Mouse (Mus musculus) CD4-positive, CD25-positive, alpha-beta regulatory T cell (primary cell): ENCODE results near the gene Praf2. TPM values are rescaled to one million over a fixed set of nuclear protein-coding genes. Genes with fewer than 3 reads are reported as not detected.

Experiments
- polyA plus RNA-seq: library from polyadenylated mRNA; unstranded; fragments of 100-300 nt; shearing (Covaris generic); gene quantifications from one replicate; pipeline ENCODE4 v1.2.1, GENCODE M21; 2017

Praf2 gene
- polyA plus RNA-seq = 26.2 TPM

GRCm38 (mm10) chrX:7728215-7728921 is at the start of gene Praf2:
Gene Praf2 (plus strand): TSS chrX:7728439.

GRCm38 (mm10) chrX:7680864-7681263 is 47.4 kb upstream of the Praf2 start, which contains the start of gene Magix:
Gene Magix (minus strand): TSS chrX:7681251.

GRCm38 (mm10) chrX:7696954-7697381 is 31.3 kb upstream of the Praf2 start, which contains the start of gene Gpkow:
Gene Gpkow (plus strand): TSS chrX:7697131.

GRCm38 (mm10) chrX:7714135-7714899 is 13.9 kb upstream of the Praf2 start, which contains the start of gene Wdr45:
Gene Wdr45 (plus strand): TSS chrX:7714333.

GRCm38 (mm10) chrX:7721514-7722281 is 6.5 kb upstream of the Praf2 start, which contains the start of gene Gm45208:
Gene Gm45208 (plus strand): TSS chrX:7722245.

GRCm38 (mm10) chrX:7750432-7751116 is 22.3 kb downstream of the Praf2 start, which contains the start of gene Ccdc120:
Gene Ccdc120 (minus strand): TSS chrX:7750905.

GRCm38 (mm10) chrX:7762137-7762920 is 34.1 kb downstream of the Praf2 start, which contains the start of gene Tfe3:
Gene Tfe3 (plus strand): TSS chrX:7762560.

Other genes starting within 250 kb of the Praf2 start
- gene Foxp3, start 154.8 kb upstream of the Praf2 start, polyA plus RNA-seq = 130 TPM
- gene Ppp1r3f, start 154.2 kb upstream of the Praf2 start, polyA plus RNA-seq = 22.6 TPM
- 34.2 TPM for gene Ccdc22, start 122.9 kb upstream of the Praf2 start, polyA plus RNA-seq
- 0.14 TPM for gene Cacna1f, start 121.4 kb upstream of the Praf2 start, polyA plus RNA-seq
- 20.3 TPM for gene Syp, start 90.0 kb upstream of the Praf2 start, polyA plus RNA-seq
- gene Prickle3, start 71.2 kb upstream of the Praf2 start, polyA plus RNA-seq = 38.5 TPM
- gene Plp2, start 57.0 kb upstream of the Praf2 start, polyA plus RNA-seq = 109 TPM
- not detected for gene Magix, start 47.2 kb upstream of the Praf2 start, polyA plus RNA-seq
- gene Gpkow, start 31.3 kb upstream of the Praf2 start, polyA plus RNA-seq = 65.3 TPM
- 77.9 TPM for gene Wdr45, start 14.1 kb upstream of the Praf2 start, polyA plus RNA-seq
- gene Gm45208, start 6.2 kb upstream of the Praf2 start, polyA plus RNA-seq = 0.45 TPM
- not detected for gene Ccdc120, start 22.5 kb downstream of the Praf2 start, polyA plus RNA-seq
- gene Tfe3, start 34.1 kb downstream of the Praf2 start, polyA plus RNA-seq = 31.1 TPM
- 117 TPM for gene Gripap1, start 61.3 kb downstream of the Praf2 start, polyA plus RNA-seq
- gene Kcnd1, start 93.8 kb downstream of the Praf2 start, polyA plus RNA-seq = 0.73 TPM
- gene Otud5, start 112.9 kb downstream of the Praf2 start, polyA plus RNA-seq = 221 TPM
- 50.5 TPM for gene Pim2, start 149.8 kb downstream of the Praf2 start, polyA plus RNA-seq
- gene Slc35a2, start 155.6 kb downstream of the Praf2 start, polyA plus RNA-seq = 35.8 TPM
- 136 TPM for gene Pqbp1, start 170.8 kb downstream of the Praf2 start, polyA plus RNA-seq
- 122 TPM for gene Timm17b, start 170.9 kb downstream of the Praf2 start, polyA plus RNA-seq
- not detected for gene Gm10491, start 179.4 kb downstream of the Praf2 start, polyA plus RNA-seq
- gene Gm10490, start 181.1 kb downstream of the Praf2 start, polyA plus RNA-seq = not detected
- gene Pcsk1n, start 191.4 kb downstream of the Praf2 start, polyA plus RNA-seq = not detected
- gene Eras, start 200.2 kb downstream of the Praf2 start, polyA plus RNA-seq = not detected
- gene Hdac6, start 219.4 kb downstream of the Praf2 start, polyA plus RNA-seq = 15.6 TPM
- gene Gata1, start 249.6 kb downstream of the Praf2 start, polyA plus RNA-seq = 58.7 TPM